Mouse (Mus musculus): ENCODE data around the gene Dnajc7.

DNA sequence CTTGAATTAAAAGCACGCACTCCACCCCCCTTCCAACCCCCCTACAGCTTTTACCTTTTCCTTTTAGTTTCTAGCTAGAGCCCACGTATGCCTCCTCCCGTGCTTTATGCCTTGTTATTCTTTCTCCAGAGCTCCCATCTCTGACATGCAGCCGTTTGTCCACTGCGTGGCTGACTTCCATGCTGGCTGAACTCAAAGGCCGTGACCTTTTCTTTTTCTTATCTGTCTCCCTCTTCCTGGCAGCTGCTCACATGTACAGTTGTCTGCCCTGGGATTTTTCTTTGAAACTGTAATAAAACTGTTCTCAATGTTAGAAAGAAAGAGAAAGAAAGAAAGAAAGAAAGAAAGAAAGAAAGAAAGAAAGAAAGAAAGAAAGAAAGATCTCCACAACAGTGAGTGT lies 79.0 kb downstream of the Dnajc7 start:
- TF ChIP-seq GATA1 (IDR thresholded peaks at IDR 0.05; ENCODE audit: borderline replicate concordance, low read length) = no peak
- no peak for TF ChIP-seq FLI1 (IDR thresholded peaks at IDR 0.05; ENCODE audit: low read length)

Data from megakaryocyte, embryonic 14.5 days (primary cell).